Mouse (Mus musculus) brain, embryonic 14.5 days (tissue): Measurements from ENCODE around the gene Hnf1a.

ENCODE experiments used
- CTCF ChIP-seq: fragments of 200-500 bp; IDR thresholded peaks from 2 replicates; pipeline ENCODE4 v1.5.1; 2012; ENCODE audit warnings: inconsistent platforms, mild to moderate bottlenecking, moderate library complexity, borderline replicate concordance; ENCODE audit not compliant: insufficient read depth, insufficient read length; ENCODE audit errors: extremely low read depth
- POLR2A ChIP-seq: fragments of 200-500 bp; IDR thresholded peaks from 2 replicates; pipeline ENCODE4 v1.6.1; 2012; ENCODE audit warnings: mild to moderate bottlenecking, inconsistent platforms, borderline replicate concordance; ENCODE audit not compliant: poor library complexity, insufficient read depth, insufficient read length, severe bottlenecking; ENCODE audit errors: extremely low read depth

DNA sequence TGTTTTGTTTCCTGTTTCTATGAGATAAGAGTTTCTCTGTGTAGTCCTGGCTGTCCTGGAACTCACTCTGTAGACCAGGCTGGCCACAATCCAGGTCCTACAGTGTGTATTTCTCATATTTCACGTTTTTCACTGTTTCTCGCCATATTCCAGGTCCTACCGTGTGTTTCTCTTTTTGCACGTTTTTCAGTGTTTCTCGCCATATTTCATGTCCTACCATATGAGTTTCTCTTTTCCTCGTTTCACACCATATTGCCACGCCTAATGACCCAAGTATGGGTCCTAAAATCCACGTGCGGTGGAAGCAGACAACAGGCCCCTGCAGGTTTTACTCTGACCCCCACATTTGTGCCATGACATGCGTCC, 48.5 kb downstream of the Hnf1a start:
- no peak for TF ChIP-seq CTCF
- TF ChIP-seq POLR2A = no peak
